ENCODE assay signal across 8 mouse cellular contexts in the genomic region with DNA sequence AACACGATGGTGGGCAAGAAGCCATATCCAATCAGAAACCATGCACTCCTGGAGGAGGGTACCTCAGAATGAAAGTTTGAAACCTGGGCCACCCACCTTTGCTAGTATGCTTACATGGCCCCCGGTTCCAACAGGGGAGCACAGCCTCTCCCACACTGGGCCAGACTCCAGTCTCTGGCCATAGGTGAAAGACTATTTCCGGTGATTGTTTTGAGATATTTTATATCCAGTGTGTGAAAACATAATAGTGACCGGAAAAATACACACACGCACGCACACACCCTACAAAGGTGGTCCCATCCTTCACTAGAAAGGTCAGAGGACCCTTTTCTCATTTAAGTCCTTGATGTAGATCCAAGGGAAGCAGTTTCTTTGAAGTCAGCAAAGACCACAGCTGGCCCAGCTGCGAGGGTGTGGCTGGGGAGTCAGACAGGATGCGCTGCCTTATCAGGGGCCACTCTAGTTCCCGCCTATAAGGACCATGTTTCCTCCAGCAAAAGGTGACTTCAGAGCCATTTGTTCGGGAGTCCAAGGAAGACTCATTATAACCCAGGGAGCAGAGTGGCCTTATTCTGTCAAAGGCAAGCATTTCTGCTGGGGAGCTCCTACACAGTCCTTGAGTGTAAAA.
A peak's percentile ranks its signal among the peaks of the same experiment; 100 is the strongest.
DNase-seq lines count a peak whose midpoint lies in the region; ATAC-seq lines count a peak whose summit lies in the region.

No protein-coding gene starts in this region.

- no peaks in the 10 kb centered on the region for H3K27me3 ChIP-seq in midbrain, embryonic 15.5 days (replicated peaks)
- no peaks in the 10 kb centered on the region for H3K27me3 ChIP-seq in midbrain, embryonic 13.5 days
- H3K27me3 ChIP-seq in stomach, embryonic 14.5 days (ENCODE audit: control insufficient read depth, insufficient read depth, low read length) = no peaks in the 10 kb centered on the region

- WGBS in midbrain, embryonic 15.5 days = 85% methylated on average over 10 of the region's 10 CpGs
- 85% methylated on average over 10 of the region's 10 CpGs for WGBS in midbrain, embryonic 13.5 days
- 71% methylated on average over 10 of the region's 10 CpGs for WGBS in stomach, embryonic 14.5 days

- no peak overlapping the region for H3K9ac ChIP-seq in midbrain, embryonic 15.5 days
- no peak overlapping the region for H3K9ac ChIP-seq in midbrain, embryonic 13.5 days (replicated peaks)
- no peak overlapping the region for H3K9ac ChIP-seq in stomach, embryonic 14.5 days (replicated peaks; ENCODE audit: low read depth, low read length)

- H3K27ac ChIP-seq in midbrain, embryonic 15.5 days = peak overlapping the region; percentile 28; the same call in 1 of the 2 replicates
- H3K27ac ChIP-seq in midbrain, embryonic 13.5 days = no peak overlapping the region
- H3K27ac ChIP-seq in stomach, embryonic 14.5 days (ENCODE audit: low read length) = peak overlapping the region; percentile 94; the same call in 1 of the 2 replicates

- no peak overlapping the region for H3K4me2 ChIP-seq in midbrain, embryonic 15.5 days
- H3K4me2 ChIP-seq in midbrain, embryonic 13.5 days (replicated peaks) = no peak overlapping the region
- no peak overlapping the region for H3K4me2 ChIP-seq in stomach, embryonic 14.5 days (replicated peaks; ENCODE audit: low read depth, low read length)

- H3K9me3 ChIP-seq in midbrain, embryonic 15.5 days = no peaks in the 10 kb centered on the region
- H3K9me3 ChIP-seq in midbrain, embryonic 13.5 days = no peaks in the 10 kb centered on the region
- H3K9me3 ChIP-seq in stomach, embryonic 14.5 days (ENCODE audit: control insufficient read depth, low read depth, low read length) = no peaks in the 10 kb centered on the region

- no peaks in the 10 kb centered on the region for H3K36me3 ChIP-seq in midbrain, embryonic 15.5 days (replicated peaks)
- H3K36me3 ChIP-seq in midbrain, embryonic 13.5 days = no peaks in the 10 kb centered on the region
- no peaks in the 10 kb centered on the region for H3K36me3 ChIP-seq in stomach, embryonic 14.5 days (ENCODE audit: control insufficient read depth, insufficient read depth, low read length)

- H3K4me3 ChIP-seq in midbrain, embryonic 15.5 days = no peak overlapping the region
- H3K4me3 ChIP-seq in midbrain, embryonic 13.5 days (replicated peaks) = no peak overlapping the region
- H3K4me3 ChIP-seq in stomach, embryonic 14.5 days (ENCODE audit: low read depth, low read length) = no peak overlapping the region

- peak; percentile 22 for DNase-seq in CD4-positive, CD25-positive, alpha-beta regulatory T cell, adult 2 months (ENCODE audit: low read depth, low spot score)
- DNase-seq in kidney, postnatal 10 days = peak; percentile 62
- no peak for DNase-seq in right cerebral cortex, postnatal 25 days

- peaks cover 20% of the 10 kb centered on the region for H3K4me1 ChIP-seq in midbrain, embryonic 15.5 days
- H3K4me1 ChIP-seq in midbrain, embryonic 13.5 days (replicated peaks) = peaks cover 48% of the 10 kb centered on the region
- peaks cover 34% of the 10 kb centered on the region for H3K4me1 ChIP-seq in stomach, embryonic 14.5 days (ENCODE audit: control insufficient read depth, insufficient read depth, low read length)

- no peak for ATAC-seq in CD4-positive, CD25-positive, alpha-beta regulatory T cell, adult 4 months
- no peak for ATAC-seq in midbrain, embryonic 15.5 days (replicated peaks)
- no peak for ATAC-seq in midbrain, embryonic 13.5 days
- ATAC-seq in stomach, embryonic 14.5 days (ENCODE audit: insufficient number of reproducible peaks, insufficient read depth, low FRiP score, low read depth) = no peak
- ATAC-seq in activated CD4-positive, CD25-positive, alpha-beta regulatory T cell, adult 4 months = no peak
